Mouse (Mus musculus) hindbrain, embryonic 15.5 days (tissue): ENCODE results near the gene Rpl37a. TPM values are rescaled to one million over a fixed set of nuclear protein-coding genes. Genes with fewer than 3 reads are reported as not detected.

Experiments used
- ATAC-seq: fragments of 200-750 bp; cut with Nextera tagmentation; 2 replicates; pipeline ENCODE4 v1.8.0; 2017; ENCODE audit warnings: low read depth, moderate number of reproducible peaks, moderate TSS enrichment; ENCODE audit not compliant: low FRiP score
- H3K27ac ChIP-seq: fragments of 300-500 bp; sonication (generic); replicated peaks from 2 replicates; pipeline ENCODE4 v1.5.1; 2015; ENCODE audit warnings: mild to moderate bottlenecking, inconsistent platforms
- H3K27me3 ChIP-seq: fragments of 300-500 bp; sonication (generic); 2 replicates; pipeline ENCODE4 v1.6.1; 2015; ENCODE audit warnings: control low read depth, inconsistent platforms
- H3K36me3 ChIP-seq: fragments of 300-500 bp; sonication (generic); 2 replicates; pipeline ENCODE4 v1.6.1; 2015; ENCODE audit warnings: control low read depth, inconsistent platforms
- H3K4me1 ChIP-seq: fragments of 300-500 bp; sonication (generic); replicated peaks from 2 replicates; pipeline ENCODE4 v1.6.1; 2015; ENCODE audit warnings: control low read depth, inconsistent platforms
- H3K4me2 ChIP-seq: fragments of 300-500 bp; sonication (generic); 2 replicates; pipeline ENCODE4 v1.6.1; 2015; ENCODE audit warnings: moderate library complexity, mild to moderate bottlenecking, inconsistent platforms
- H3K4me3 ChIP-seq: fragments of 300-500 bp; sonication (generic); 2 replicates; pipeline ENCODE4 v1.5.1; 2015; ENCODE audit warnings: mild to moderate bottlenecking, inconsistent platforms
- H3K9ac ChIP-seq: fragments of 300-500 bp; sonication (generic); 2 replicates; pipeline ENCODE4 v1.6.1; 2015; ENCODE audit warnings: inconsistent platforms
- H3K9me3 ChIP-seq: fragments of 300-500 bp; sonication (generic); 2 replicates; pipeline ENCODE4 v1.6.1; 2016; ENCODE audit warnings: control low read depth, inconsistent platforms
- WGBS: fragments of 180-500 bp; shearing (Covaris S2); methylation state at CpG from one replicate; pipeline ENCODE4 v1.1.7; 2015; 5-methylcytosine and 5-hydroxymethylcytosine counted together
- polyA plus RNA-seq: library from polyadenylated mRNA; unstranded; fragments of >200 nt; fragmentation: Nextera tagmentation; extraction: Ambion mirVana; gene quantifications from 2 replicates; pipeline ENCODE4 v1.2.1, GENCODE M21; 2015

The Rpl37a gene
- polyA plus RNA-seq, 1 experiment from 2014 or later: 919 TPM

DNA sequence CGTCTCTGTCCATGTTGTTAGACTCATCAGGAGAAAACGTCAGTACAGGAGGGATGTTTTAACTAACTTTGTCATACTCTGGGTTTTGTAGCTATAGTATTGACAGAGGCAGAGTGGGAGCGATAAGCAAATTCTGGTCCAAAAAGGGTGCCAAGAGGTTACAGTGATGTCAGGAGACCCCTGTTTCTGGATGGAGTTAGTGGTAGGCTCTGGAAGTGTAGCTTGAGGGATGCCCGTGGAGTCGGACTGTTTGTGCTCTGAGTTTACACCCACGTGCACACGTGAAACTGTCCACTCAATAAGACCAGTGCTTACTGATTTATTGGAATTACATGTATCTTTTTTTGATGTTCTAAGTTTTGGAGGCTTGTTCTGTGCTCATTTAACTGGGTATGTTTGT, 6.5 kb downstream of the Rpl37a start:
- Histone ChIP-seq H3K4me2 (no peak overlapping the region), H3K4me3 (no peak overlapping the region), H3K36me3 (peaks cover 32% of the 10 kb centered on the region), H3K4me1 (peaks cover 13% of the 10 kb centered on the region), H3K9me3 (no peaks in the 10 kb centered on the region), H3K27ac (no peak overlapping the region), H3K27me3 (no peaks in the 10 kb centered on the region), H3K9ac (no peak overlapping the region)
- no peak for ATAC-seq
- 92% methylated on average over 7 of the region's 7 CpGs for WGBS

DNA sequence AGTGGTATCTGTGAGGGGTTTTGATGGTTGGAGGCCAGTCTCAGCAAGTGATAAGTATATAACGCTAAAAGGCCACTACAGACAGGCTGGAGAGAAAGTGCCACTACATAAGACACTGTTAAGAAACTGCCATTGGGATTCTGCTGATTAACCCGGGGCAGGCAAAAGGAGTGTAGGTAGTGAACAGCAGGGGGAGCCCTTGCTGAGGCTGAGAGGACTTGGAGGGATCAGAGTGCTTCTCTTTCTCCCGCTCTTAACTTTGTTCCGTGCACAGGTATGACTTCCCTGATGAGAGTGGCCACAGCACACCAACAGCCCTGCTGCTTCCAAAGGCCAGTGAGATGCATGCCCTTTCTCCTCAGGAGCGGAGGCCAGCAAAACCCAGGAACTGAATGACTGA, 7.8 kb downstream of the Rpl37a start:
- Histone ChIP-seq H3K27ac (no peak overlapping the region), H3K4me2 (no peak overlapping the region), H3K9me3 (no peaks in the 10 kb centered on the region), H3K9ac (no peak overlapping the region), H3K27me3 (no peaks in the 10 kb centered on the region), H3K4me1 (0 out of 2 replicates have a peak, but pooled peaks cover 2% of the 10 kb centered on the region), H3K4me3 (no peak overlapping the region), H3K36me3 (peaks cover 21% of the 10 kb centered on the region)
- WGBS: 29% methylated on average over 5 of the region's 5 CpGs
- ATAC-seq: no peak

DNA sequence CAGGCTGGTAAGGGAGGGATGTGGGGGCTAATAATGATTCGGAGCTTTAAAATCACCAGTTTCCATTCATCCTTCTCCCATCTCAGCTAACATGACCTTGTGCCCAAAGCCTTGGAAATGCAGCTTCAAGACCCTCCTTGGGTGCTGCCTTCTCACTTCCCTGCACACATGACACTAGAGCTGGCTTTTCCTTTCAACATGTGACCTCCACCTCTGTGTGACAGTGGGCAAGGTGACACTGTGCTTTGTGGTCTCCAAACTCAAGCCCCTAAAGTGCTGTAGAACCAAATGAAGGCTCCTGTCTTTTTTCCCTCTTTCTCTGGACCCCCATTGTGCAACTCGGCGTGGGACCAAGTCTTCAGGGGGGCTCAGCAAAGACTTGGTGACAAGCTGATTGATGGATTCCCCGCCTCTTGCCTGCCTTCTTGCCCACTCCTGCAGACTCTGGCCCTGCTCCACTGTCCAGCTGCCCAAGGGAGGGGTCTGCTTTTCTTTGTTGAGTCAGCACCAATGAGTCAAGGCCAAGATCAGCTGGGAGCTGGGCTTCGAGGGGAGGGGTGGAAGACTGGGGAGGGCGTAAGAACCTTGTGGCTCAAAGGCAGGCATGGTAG, 9.1 kb downstream of the Rpl37a start:
- ATAC-seq: peak; percentile 77

DNA sequence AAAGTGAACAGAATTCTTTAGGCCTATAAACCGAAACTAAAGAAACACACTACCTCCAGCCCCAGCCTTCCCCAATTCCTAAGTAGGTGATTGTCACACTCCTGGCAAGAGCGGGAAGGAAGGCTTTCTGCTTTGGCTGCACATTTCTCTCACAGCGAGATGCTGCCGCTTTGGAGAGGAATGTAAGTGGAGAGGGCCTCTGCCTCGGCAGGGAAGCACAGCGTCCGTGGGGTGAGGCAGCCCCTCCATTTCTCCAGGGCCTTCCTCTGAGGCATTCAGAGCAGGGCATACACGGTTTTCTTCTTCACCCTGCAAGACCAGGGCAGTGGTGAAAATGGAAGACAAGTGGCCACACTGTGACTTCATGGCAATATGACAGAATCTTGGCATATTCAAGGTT, 11.6 kb downstream of the Rpl37a start:
- no peaks in the 10 kb centered on the region for H3K27me3 ChIP-seq
- H3K27ac ChIP-seq: no peak overlapping the region
- ATAC-seq: no peak
- WGBS: 33% methylated on average over 8 of the region's 8 CpGs
- H3K4me3 ChIP-seq: no peak overlapping the region
- H3K4me1 ChIP-seq: no peaks in the 10 kb centered on the region
- H3K36me3 ChIP-seq: peaks cover 3% of the 10 kb centered on the region; the same call in 1 of the 2 replicates
- no peaks in the 10 kb centered on the region for H3K9me3 ChIP-seq
- H3K9ac ChIP-seq: no peak overlapping the region
- H3K4me2 ChIP-seq: no peak overlapping the region

More for the DNA sequence above, 9.1 kb downstream of the Rpl37a start:
- Histone ChIP-seq H3K36me3 (peaks cover 8% of the 10 kb centered on the region), H3K27ac (peak overlapping the region; percentile 49; the same call in 1 of the 2 replicates), H3K4me3 (no peak overlapping the region), H3K4me1 (no peaks in the 10 kb centered on the region), H3K9ac (no peak overlapping the region), H3K27me3 (no peaks in the 10 kb centered on the region), H3K9me3 (no peaks in the 10 kb centered on the region), H3K4me2 (no peak overlapping the region)
- WGBS: 20% methylated on average over 6 of the region's 6 CpGs

DNA sequence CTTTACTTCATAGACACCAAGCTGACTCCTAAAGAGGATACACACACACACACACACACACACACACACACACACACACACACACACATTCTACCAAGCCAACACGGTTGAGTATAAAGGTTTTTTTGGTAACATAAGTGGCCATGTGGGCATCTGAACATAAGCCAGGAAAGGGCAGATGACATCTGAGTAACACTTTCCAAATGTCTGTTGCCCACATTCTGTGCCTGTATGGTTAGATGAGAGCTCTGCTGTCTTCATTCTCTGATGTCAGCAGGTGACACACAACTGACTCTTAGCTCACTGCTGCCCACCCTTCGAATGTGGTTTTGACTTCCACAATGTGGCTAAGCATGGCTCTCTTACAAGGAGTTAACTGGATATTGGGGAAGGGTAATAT, 13.3 kb downstream of the Rpl37a start:
- Histone ChIP-seq H3K27ac (no peak overlapping the region), H3K36me3 (no peaks in the 10 kb centered on the region), H3K4me2 (no peak overlapping the region), H3K9me3 (no peaks in the 10 kb centered on the region), H3K27me3 (no peaks in the 10 kb centered on the region), H3K4me3 (no peak overlapping the region), H3K9ac (no peak overlapping the region), H3K4me1 (no peaks in the 10 kb centered on the region)
- WGBS: 77% methylated on average over 2 of the region's 2 CpGs
- ATAC-seq: no peak

DNA sequence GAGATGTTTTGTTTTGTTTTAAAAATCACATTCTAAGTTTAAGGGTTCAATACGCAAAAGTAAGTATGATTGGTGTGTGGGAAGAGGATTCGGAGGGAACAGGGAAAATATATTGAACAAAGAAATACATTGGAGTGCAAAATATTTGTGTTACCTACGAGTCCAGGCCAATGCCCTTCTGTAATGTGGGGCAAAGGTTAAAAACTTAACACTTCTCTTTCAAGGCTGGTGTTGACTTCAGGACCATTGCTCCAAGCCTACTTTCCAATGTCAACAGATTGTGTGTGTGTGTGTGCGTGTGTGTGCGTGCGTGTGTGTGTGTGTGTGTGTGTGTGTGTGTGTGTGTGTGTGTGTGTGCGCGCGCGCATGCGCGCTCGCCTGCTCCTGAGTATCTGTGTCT, 14.9 kb downstream of the Rpl37a start:
- H3K9me3 ChIP-seq: no peaks in the 10 kb centered on the region
- 94% methylated on average over 13 of the region's 13 CpGs for WGBS
- H3K36me3 ChIP-seq: no peaks in the 10 kb centered on the region
- no peak overlapping the region for H3K4me3 ChIP-seq
- no peaks in the 10 kb centered on the region for H3K27me3 ChIP-seq
- H3K4me2 ChIP-seq: no peak overlapping the region
- H3K4me1 ChIP-seq: no peaks in the 10 kb centered on the region
- no peak overlapping the region for H3K9ac ChIP-seq
- no peak overlapping the region for H3K27ac ChIP-seq
- ATAC-seq: no peak

DNA sequence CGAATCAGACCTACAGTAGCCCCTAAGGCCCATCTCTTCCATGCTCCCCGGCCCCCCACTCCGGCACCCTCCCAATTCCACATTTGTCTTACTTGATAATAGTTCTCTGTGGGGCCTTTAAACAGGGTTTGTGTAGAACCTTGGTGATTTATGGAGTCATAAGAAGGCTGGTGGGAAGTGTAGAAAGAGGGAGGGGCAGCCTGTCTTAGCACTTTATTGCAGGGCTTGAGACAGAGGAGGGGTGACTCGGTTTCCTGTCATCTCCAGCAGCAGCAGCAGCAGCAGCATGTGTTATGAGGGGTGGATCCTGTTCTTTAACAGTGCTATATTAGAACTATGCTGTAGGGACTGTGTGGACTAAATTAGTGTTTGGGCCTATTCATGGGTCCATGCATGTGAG, 17.7 kb downstream of the Rpl37a start:
- H3K9ac ChIP-seq: no peak overlapping the region
- no peaks in the 10 kb centered on the region for H3K27me3 ChIP-seq
- no peaks in the 10 kb centered on the region for H3K9me3 ChIP-seq
- no peaks in the 10 kb centered on the region for H3K4me1 ChIP-seq
- H3K36me3 ChIP-seq: no peaks in the 10 kb centered on the region
- no peak overlapping the region for H3K4me3 ChIP-seq
- no peak overlapping the region for H3K4me2 ChIP-seq
- 83% methylated on average over 4 of the region's 4 CpGs for WGBS
- H3K27ac ChIP-seq: no peak overlapping the region
- no peak for ATAC-seq

DNA sequence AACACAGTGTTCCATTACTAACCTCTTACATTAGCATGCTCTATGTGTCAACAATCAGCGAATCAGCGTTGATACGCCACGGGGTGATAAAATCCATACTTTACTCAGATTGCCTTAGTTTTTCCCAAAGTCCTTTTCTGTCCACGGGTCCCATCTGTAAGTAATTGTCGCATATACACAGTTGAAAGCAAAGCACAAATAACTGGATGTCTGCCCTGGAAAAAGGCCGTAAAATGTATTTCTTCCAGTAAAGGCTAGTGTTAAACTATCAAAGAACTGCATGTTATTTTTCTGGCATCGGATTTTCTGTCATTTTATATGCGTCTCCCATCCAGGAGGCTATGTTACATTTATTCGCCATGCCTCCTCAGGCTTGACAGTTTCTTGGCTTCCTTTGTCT, 19.0 kb downstream of the Rpl37a start:
- WGBS: 73% methylated on average over 10 of the region's 10 CpGs

DNA sequence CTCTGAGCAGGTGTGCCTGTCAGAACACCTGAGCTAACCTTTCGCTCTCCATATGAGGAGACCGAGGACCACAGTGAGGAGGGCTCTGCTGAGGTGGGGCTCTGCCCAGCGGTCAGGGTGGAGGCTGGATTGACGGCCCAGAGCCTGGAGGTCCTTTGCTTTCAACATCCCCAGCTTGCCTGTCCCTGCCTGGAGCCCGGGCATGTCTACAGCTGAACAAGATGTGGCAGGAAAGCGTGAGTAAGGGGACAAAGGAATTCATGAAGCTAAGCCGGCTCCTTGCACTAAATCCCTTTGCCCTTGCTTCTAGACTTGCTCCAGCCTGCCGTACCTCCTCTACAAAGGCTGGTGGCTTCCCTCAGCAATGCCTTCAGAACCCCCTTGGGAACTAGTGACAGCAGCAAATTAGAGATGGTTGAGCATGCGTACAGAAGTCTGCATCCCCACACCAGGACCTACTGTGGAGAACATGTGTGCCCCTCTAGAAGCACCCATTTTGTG, 22.2 kb downstream of the Rpl37a start:
- Histone ChIP-seq H3K4me1 (peaks cover 8% of the 10 kb centered on the region; the same call in 1 of the 2 replicates), H3K27ac (no peak overlapping the region), H3K4me3 (no peak overlapping the region), H3K9me3 (no peaks in the 10 kb centered on the region), H3K36me3 (no peaks in the 10 kb centered on the region), H3K4me2 (no peak overlapping the region), H3K27me3 (no peaks in the 10 kb centered on the region), H3K9ac (no peak overlapping the region)
- no peak for ATAC-seq
- 88% methylated on average over 9 of the region's 9 CpGs for WGBS

More for the DNA sequence above, 19.0 kb downstream of the Rpl37a start:
- Histone ChIP-seq H3K4me1 (no peaks in the 10 kb centered on the region), H3K27me3 (no peaks in the 10 kb centered on the region), H3K4me2 (no peak overlapping the region), H3K36me3 (no peaks in the 10 kb centered on the region), H3K9me3 (no peaks in the 10 kb centered on the region), H3K9ac (no peak overlapping the region), H3K4me3 (no peak overlapping the region), H3K27ac (no peak overlapping the region)
- ATAC-seq: no peak

DNA sequence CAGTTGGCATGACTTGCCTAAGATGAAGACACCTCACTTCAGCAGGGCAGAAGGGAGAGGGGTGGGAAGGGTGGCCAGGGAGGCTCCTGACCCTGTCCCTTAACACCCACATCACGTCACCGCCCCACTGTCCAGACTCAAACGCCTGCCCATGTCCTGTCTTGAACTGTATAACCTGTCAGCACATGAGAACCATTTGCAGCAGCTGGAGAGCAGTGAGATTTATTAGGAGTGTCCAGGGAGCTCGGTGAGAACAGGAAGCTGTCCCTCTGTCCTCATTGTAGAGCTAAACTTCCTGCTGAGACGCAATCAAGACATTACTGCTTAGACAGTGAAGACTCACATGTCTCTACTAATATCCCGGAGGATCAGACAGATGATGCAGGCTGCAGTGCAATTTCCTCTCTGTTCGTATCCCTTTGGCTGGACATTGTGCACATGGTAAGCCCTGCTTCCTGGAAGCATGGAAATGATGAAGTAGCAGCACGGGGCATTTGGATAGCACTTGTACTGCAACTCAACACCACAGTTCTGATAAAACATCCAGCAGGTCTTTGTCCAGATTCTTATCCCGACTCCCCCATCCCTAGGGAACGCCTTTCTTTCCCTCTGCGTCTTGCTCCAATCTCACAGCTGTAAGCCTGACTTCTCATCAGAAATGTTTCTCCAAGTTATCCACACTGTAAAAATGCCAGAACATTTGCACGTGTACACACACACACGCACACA, 25.5 kb downstream of the Rpl37a start:
- H3K4me2 ChIP-seq: no peak overlapping the region
- 63% methylated on average over 13 of the region's 13 CpGs for WGBS
- H3K4me1 ChIP-seq: peaks cover 18% of the 10 kb centered on the region
- H3K9me3 ChIP-seq: no peaks in the 10 kb centered on the region
- no peaks in the 10 kb centered on the region for H3K36me3 ChIP-seq
- H3K27ac ChIP-seq: no peak overlapping the region
- H3K27me3 ChIP-seq: no peaks in the 10 kb centered on the region
- no peak for ATAC-seq
- H3K9ac ChIP-seq: no peak overlapping the region
- no peak overlapping the region for H3K4me3 ChIP-seq

DNA sequence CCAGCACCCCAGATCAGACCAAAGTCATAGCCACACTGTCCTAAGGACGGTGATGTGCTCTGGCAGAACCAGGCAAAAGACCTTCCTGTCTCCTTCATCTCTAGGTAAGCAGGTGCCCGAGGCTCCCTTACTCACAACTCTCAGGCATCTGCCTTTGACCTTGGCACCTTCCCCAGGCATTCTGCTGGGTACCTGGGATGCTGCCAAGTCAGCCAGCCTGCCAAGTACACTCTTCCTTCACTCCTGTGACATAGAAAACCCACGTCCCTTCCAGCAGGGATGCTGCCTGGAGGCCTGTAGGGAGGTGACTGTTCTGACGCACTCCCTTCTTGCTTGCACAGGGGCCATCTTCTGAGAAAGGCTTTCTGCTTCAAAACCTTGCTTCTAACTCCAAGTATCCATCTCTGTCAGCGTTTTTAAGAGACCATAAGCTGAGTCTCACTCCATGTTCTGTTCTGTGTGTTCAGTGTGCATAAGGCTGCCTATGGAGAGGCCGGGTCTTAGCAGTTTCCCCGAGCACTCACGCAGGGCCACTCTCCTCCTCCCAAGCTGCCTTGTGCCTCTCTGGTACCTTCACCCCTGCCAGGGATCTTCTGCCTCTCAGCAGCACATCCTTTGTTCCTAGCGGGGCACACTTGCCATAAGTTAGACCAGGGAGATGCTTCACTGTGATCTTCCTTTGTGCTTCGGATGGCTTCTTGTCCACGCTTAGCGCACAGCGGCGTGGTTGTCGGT, 28.0 kb downstream of the Rpl37a start:
- no peak overlapping the region for H3K4me2 ChIP-seq
- WGBS: 48% methylated on average over 15 of the region's 15 CpGs
- H3K27me3 ChIP-seq: no peaks in the 10 kb centered on the region
- H3K27ac ChIP-seq: peak overlapping the region; percentile 62
- H3K9me3 ChIP-seq: no peaks in the 10 kb centered on the region
- no peak overlapping the region for H3K9ac ChIP-seq
- H3K4me3 ChIP-seq: no peak overlapping the region
- H3K4me1 ChIP-seq: peaks cover 18% of the 10 kb centered on the region
- peak; percentile 40; the same call in 1 of the 2 replicates for ATAC-seq
- H3K36me3 ChIP-seq: no peaks in the 10 kb centered on the region

DNA sequence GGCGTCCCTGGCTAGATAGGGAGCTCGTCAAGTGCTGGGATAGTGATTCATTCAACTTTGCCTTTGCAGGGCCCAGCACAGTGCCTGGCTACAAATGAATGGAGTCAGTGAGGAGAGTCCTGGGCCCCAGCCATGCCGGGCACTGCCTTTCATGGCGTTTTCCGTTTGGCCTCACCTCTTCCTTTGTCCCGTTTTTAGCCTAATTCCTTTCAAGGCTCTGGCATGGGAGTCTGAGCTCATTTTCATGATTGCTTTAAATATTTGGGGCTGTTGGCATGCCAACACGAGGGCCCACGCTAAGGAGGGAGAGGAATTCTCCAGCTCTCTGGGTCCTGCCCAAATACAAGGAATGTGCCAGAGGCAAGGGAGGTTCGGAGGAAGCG, 28.6 kb downstream of the Rpl37a start:
- ATAC-seq: peak; percentile 86
- Histone ChIP-seq H3K4me3 (no peak overlapping the region), H3K27ac (peak overlapping the region; percentile 62), H3K9ac (no peak overlapping the region), H3K4me2 (no peak overlapping the region), H3K36me3 (no peaks in the 10 kb centered on the region), H3K27me3 (no peaks in the 10 kb centered on the region), H3K9me3 (no peaks in the 10 kb centered on the region), H3K4me1 (peaks cover 18% of the 10 kb centered on the region)
- 37% methylated on average over 10 of the region's 10 CpGs for WGBS
